Mouse (Mus musculus) bone marrow macrophage, adult 2 months (primary cell): ENCODE results near the gene Cebpe. TPM values are rescaled to one million over a fixed set of nuclear protein-coding genes. Genes with fewer than 3 reads are reported as not detected.

Experiments
- H3K27ac ChIP-seq: 2 replicates; pipeline ENCODE4 v1.5.1; 2012; ENCODE audit warnings: low read depth, low read length; ENCODE audit not compliant: insufficient read depth
- H3K4me1 ChIP-seq: 2 replicates; pipeline ENCODE4 v1.6.1; 2012; ENCODE audit warnings: low read length; ENCODE audit not compliant: control insufficient read depth, insufficient read depth
- H3K4me3 ChIP-seq: 2 replicates; pipeline ENCODE4 v1.5.1; 2012; ENCODE audit warnings: mild to moderate bottlenecking, low read length, moderate library complexity; ENCODE audit not compliant: insufficient read depth
- CTCF ChIP-seq: IDR thresholded peaks from 2 replicates; pipeline ENCODE4 v1.5.1; 2012; ENCODE audit warnings: low read depth, mild to moderate bottlenecking, low read length, moderate library complexity
- POLR2A ChIP-seq: IDR thresholded peaks from 2 replicates; pipeline ENCODE4 v1.6.1; 2012; ENCODE audit warnings: mild to moderate bottlenecking, low read depth, low read length, borderline replicate concordance
- polyA plus RNA-seq: library from polyadenylated mRNA; stranded (reverse); fragments of >200 nt; gene quantifications from 2 replicates; pipeline ENCODE4 v1.2.4, GENCODE M21; 2012; ENCODE audit not compliant: missing spikeins, insufficient read depth, insufficient read length

Gene Cebpe
- polyA plus RNA-seq, 1 experiment, result 0.90 TPM

DNA sequence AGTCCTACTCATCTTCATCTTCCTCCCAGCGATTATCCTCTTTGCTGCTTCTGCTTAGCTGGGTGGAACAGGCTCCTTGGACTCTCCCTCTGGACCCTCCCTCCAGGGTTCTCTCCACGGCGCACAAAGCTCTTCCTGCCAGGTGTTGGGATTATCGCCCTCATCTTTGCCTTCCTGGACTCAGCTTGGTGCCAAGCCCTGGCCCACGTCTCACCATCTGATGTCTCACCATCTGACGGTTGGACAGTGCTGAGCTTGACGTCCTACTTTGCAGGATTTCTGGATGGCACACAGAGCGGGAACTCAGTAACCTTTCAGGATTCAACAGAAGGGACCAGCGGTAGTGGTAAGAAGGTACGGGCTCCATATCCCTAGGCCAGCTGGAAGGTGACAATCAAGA is 9.7 kb upstream of the Cebpe start:
- H3K4me1 ChIP-seq, result peaks cover 6% of the 10 kb centered on the region
- TF ChIP-seq CTCF, result no peak
- no peak for TF ChIP-seq POLR2A
- no peak overlapping the region for H3K27ac ChIP-seq
- no peak overlapping the region for H3K4me3 ChIP-seq

DNA sequence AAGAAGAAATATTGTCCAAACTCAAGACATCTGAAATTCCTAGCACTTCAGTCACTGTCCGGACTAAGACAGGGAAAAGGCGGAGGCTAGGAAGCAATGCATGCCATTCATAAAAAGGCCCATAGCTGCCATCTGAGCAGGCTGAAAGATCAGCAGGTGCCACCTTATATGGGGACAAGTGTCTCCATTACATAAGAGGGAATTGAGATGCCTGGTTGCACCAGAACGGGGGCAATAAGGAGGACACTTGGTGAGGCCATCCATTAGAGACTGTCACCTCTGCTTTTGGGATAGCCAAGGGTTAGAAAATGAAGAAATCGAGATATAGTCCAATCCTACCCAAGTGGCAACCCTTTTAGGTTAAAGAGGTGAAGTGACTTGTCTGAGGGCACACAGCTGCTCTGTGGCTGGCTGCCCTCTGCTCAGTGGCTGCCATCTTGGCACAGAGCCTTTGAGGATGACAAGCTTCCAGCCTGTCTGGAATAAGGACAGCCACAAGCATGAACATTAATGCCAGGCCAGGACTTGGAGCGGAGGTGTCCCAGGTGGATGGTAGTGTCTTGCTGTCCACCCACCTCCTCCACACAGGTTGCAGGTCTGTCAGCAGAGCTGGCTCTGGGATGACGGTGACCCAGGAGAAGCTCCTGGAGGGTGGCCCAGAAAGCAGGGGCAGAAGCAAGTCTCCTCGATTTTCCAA is 8.8 kb upstream of the Cebpe start:
- H3K27ac ChIP-seq, result no peak overlapping the region

DNA sequence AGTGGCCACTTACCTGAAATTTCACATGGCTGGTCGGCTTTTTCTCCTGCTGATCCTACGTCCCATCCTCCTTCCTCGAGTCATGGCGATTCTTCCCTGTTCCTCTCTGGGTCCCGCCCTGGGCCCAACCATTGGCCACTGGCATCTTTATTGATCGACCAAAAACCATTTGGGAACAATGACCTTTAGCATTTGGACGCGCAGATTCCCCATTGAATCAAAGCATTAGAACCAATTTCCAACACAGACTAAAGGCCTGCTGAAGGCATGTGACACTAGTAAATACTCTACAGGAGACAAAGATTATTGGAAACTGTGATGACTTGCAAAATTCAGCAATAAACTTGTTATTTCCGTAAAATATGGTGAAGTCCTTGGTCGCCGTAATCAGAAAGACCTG is 8.1 kb upstream of the Cebpe start:
- no peak overlapping the region for H3K4me3 ChIP-seq
- TF ChIP-seq CTCF, result no peak
- TF ChIP-seq POLR2A, result no peak
- H3K4me1 ChIP-seq, result peaks cover 6% of the 10 kb centered on the region
- no peak overlapping the region for H3K27ac ChIP-seq

More for the DNA sequence above, 8.8 kb upstream of the Cebpe start:
- Histone ChIP-seq H3K4me1 (peaks cover 6% of the 10 kb centered on the region), H3K4me3 (no peak overlapping the region)
- TF ChIP-seq POLR2A, result no peak
- no peak for TF ChIP-seq CTCF

DNA sequence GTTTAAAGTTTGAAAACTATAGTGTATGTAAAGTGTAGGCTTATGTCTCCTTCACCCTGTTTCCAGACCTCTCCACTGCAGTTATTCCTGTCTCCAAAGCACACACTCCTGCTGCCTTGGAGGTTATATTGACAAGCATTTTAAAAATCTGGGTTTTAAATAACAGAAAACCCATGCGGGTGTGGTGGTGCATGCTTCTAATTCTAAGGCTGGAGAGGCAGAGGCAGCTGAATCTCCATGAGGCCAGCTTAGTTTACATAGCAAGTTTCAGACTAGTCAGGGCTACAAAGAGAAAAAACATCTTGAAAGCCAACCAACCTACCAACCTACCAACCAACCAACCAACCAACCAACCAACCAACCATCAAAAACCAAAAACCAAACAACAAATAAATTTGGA is 3.4 kb upstream of the Cebpe start:
- TF ChIP-seq POLR2A, result no peak
- no peak for TF ChIP-seq CTCF
- H3K4me1 ChIP-seq, result peaks cover 16% of the 10 kb centered on the region
- no peak overlapping the region for H3K27ac ChIP-seq
- H3K4me3 ChIP-seq, result no peak overlapping the region

DNA sequence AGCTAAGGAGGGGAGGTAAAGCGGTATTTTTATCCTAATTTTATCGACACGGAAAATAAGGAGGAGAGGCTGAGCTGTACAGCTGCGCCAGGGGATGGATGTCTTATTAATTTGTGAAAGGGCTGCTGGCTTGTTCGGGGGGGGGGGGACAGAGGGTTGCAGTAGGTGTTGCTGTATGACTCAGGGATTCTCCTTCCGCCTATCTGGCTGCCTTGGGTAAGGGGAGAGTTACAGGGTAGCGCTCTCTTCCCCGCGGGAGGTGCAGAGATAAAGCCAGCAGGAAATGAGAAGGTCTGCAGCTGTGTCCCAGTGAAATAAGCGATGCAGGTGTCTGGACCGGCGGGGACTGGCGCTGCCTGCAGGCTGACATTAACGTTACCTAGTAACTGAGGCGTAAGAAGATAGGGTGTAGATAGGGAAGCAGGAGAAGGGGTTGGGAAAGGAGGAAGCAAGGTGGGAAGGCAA is 2.7 kb upstream of the Cebpe start:
- Histone ChIP-seq H3K27ac (no peak overlapping the region), H3K4me3 (peak overlapping the region; percentile 50), H3K4me1 (peaks cover 16% of the 10 kb centered on the region)
- no peak for TF ChIP-seq CTCF
- no peak for TF ChIP-seq POLR2A

DNA sequence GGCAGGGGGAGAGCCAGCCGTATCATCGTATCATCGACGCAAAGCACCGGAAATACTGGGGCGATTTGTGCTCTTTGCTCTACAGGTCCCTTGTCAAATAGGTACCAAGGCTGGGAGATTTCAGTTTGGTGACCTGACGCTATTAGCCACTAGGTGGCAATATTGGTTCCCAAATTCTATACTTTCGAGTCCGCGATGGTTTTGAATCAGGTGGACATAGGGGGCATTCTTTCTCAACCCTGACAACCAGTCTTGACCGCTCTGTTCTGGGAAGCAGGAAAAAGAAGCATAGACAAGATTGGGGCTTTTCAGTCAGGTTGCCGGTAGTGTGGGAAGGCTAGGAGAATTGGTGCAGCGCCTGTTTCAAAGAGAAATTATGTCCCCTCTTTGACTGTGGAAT is 2.1 kb upstream of the Cebpe start:
- H3K27ac ChIP-seq, result no peak overlapping the region
- peaks cover 16% of the 10 kb centered on the region for H3K4me1 ChIP-seq
- TF ChIP-seq POLR2A, result no peak
- peak; percentile 36 for TF ChIP-seq CTCF
- H3K4me3 ChIP-seq, result peak overlapping the region; percentile 50

DNA sequence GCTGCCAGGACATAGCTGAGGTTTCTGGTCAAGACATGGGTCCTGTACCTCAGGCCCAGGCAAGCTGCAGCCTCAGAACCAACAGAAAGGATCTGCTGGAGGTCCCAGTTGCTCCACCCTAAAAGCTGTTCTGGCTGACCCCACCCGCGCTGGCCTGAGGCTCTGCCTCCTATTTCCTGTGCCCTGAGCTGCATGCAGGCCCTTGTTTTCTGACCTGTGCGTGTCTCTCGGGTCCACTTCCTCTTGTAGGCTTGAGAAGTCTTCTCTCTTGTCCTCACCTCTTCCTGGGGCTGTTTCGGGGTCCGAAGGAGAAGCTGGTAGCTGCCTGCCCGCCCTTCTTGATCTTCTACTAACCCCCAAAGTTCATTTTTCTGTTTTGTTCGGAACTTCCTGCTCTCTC is 887 bp upstream of the Cebpe start:
- H3K27ac ChIP-seq, result peak overlapping the region; percentile 54
- no peak overlapping the region for H3K4me3 ChIP-seq
- peaks cover 16% of the 10 kb centered on the region for H3K4me1 ChIP-seq
- TF ChIP-seq CTCF, result no peak
- no peak for TF ChIP-seq POLR2A

DNA sequence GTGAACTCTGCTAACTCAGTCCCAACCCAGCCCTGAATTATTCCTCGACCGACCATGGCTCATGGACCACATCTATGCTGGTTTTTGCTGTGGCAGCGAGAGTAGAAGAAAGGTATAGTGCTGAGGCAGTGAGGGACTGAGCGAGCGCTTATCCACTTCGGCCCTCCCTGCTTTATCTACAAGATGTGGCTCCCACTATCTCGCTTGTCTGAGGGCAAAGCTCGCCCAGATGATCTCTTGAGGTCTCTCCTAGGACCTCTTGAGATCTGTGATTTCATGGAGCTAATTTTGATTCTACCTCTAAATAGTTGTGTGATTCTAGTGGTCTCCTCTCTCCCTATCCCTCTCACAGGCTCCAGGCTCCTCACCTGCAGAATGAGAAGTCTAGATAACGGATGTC is 2.9 kb downstream of the Cebpe start:
- Histone ChIP-seq H3K27ac (no peak overlapping the region), H3K4me1 (peaks cover 12% of the 10 kb centered on the region), H3K4me3 (no peak overlapping the region)
- TF ChIP-seq POLR2A (no peak), CTCF (no peak)

DNA sequence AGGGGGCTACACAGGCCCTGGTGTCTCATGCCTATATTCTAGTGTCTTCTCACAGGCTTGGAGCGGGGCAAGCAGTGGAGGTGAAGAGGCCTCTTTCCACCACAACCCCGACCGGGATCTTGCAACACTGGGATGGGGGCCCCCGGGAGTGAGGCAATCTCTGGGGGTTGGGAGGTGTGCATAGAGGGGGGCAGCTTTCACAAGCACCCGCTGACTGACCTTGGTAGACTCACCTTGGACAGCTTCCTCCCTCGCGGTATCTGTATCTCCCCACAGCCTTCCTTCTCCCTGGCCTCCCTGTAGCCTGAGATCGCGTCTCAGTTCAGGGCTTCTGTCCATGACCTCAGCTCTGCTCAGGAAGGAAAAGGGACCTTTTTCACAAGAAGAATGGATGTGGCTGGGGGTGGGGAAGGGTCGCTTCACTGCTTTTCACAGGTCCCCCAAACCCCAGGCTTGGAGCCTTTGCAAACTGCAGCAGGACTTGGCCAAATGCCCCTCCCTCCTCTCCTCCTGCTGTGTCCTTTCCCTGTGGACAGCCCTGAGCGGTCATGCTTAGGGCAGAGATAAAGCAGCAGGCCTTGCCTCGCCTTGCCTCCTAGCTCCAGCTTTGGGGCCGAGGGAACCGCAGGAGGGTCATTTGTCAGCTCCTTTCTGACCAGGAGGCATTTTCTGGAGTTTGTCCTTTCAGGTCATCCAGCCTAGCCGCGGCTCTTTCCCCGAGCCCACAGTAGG is 5.2 kb downstream of the Cebpe start:
- Histone ChIP-seq H3K4me1 (no peaks in the 10 kb centered on the region; the same call in none of the 2 replicates), H3K27ac (no peak overlapping the region), H3K4me3 (no peak overlapping the region)
- TF ChIP-seq CTCF (no peak), POLR2A (no peak)

DNA sequence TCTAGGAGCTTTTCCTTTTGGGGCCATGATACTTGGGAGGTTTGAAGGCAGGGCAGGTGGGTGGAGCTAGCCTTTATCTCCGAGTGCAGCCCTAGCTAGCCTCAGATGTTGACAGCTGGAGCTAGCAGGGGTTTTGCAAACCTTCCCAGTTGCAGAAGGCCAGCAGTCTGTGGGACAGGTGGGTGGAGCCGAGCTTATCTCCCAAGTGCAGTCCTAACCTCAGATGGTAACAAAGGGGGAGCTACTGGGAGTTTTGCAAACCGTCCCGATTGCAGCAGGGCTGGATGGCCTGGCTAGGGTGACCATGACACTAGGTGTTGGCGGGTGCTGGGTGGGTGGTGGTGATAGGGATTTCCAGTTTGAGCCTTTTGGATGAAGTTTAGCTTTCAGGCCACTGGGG is 6.1 kb downstream of the Cebpe start:
- no peak overlapping the region for H3K27ac ChIP-seq
- H3K4me3 ChIP-seq, result no peak overlapping the region
- no peaks in the 10 kb centered on the region for H3K4me1 ChIP-seq
- TF ChIP-seq POLR2A, result no peak

DNA sequence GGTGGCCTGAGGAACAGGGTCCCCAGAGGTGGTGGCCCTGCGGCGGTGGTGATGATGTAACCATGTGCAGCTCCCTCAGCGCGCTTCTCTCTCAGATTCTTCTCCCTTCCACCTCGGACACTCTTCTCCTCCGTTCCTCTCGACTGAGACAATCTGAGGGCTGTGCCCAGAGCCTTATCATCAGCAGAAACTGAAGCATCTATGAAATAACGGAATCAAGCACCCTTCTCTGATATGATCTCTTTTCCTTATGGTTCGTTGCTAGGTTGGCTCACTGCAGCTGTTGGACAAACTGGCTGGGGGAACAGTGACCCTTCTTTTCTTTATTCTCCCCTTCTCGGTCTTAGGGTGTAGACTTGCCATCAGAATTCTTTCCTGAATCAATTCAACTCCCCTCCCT is 8.8 kb downstream of the Cebpe start:
- Histone ChIP-seq H3K27ac (no peak overlapping the region), H3K4me3 (no peak overlapping the region), H3K4me1 (no peaks in the 10 kb centered on the region)
- no peak for TF ChIP-seq POLR2A
- TF ChIP-seq CTCF, result no peak
